Comparison of ENCODE assay signal across 13 mouse cellular contexts in the genomic region with DNA sequence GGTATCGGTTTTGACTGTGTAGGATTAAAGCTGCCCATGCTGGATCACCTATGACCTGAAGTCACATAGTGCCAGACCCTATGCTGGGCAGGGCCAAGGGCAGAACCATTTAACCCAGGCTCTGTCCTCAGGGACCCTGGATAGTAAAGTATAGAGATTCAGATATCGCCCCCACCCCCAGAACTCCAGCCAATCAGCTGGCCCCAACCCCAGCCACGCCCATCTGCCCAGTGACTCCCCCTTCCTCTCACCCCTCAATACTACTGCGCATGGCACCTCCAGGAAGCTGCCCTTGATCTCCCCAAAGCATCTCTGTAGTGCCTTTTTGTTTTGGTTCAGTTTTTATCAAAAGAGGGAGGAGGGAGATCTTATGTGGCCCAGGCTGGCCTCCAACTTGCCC. TPM values are rescaled to one million over a fixed set of nuclear protein-coding genes. Genes with fewer than 3 reads are reported as not detected.
DNase-seq lines count a peak whose midpoint lies in the region; ATAC-seq and TF ChIP-seq lines count a peak whose summit lies in the region.
"Had no signal": no experiment of that assay in that cellular context is flagged by ENCODE, and none has a peak within 500 bp of the region (broad histone marks: within the 10 kb centered on the region; RNA-seq: fewer than 3 reads in every experiment).

No protein-coding gene starts in this region.

- H3K9ac ChIP-seq in forebrain, embryonic 13.5 days, result no peak overlapping the region
- no peak overlapping the region for H3K9ac ChIP-seq in forebrain, embryonic 14.5 days (ENCODE audit: low read length)
- 0 out of 2 replicates have a peak overlapping the region, but pooled peaks have one; percentile 30 for H3K9ac ChIP-seq in midbrain, embryonic 16.5 days (ENCODE audit: low read depth, low read length)
- no peak overlapping the region for H3K9ac ChIP-seq in midbrain, embryonic 15.5 days
- no peak overlapping the region for H3K9ac ChIP-seq in hindbrain, postnatal 0 days (replicated peaks; ENCODE audit: low read length)
- 0 out of 2 replicates have a peak overlapping the region, but pooled peaks have one; percentile 19 for H3K9ac ChIP-seq in stomach, embryonic 16.5 days (ENCODE audit: low read length)
- H3K9ac ChIP-seq: liver, embryonic 15.5 days had no signal

- H3K36me3 ChIP-seq in forebrain, embryonic 13.5 days (ENCODE audit: poor library complexity, severe bottlenecking), result no peaks in the 10 kb centered on the region
- H3K36me3 ChIP-seq in forebrain, embryonic 14.5 days (ENCODE audit: control insufficient read depth, insufficient read depth, low read length), result no peaks in the 10 kb centered on the region
- H3K36me3 ChIP-seq in midbrain, embryonic 16.5 days (ENCODE audit: control insufficient read depth, insufficient read depth, low read length), result no peaks in the 10 kb centered on the region
- no peaks in the 10 kb centered on the region for H3K36me3 ChIP-seq in midbrain, embryonic 15.5 days (replicated peaks)
- H3K36me3 ChIP-seq in hindbrain, postnatal 0 days (ENCODE audit: insufficient read depth, low read length), result no peaks in the 10 kb centered on the region
- no peaks in the 10 kb centered on the region for H3K36me3 ChIP-seq in stomach, embryonic 16.5 days (ENCODE audit: control insufficient read depth, insufficient read depth, low read length)
- H3K36me3 ChIP-seq: liver, embryonic 15.5 days had no signal

- WGBS in forebrain, embryonic 13.5 days, result 19% methylated on average over 4 of the region's 4 CpGs
- 22% methylated on average over 4 of the region's 4 CpGs for WGBS in forebrain, embryonic 14.5 days
- 24% methylated on average over 4 of the region's 4 CpGs for WGBS in midbrain, embryonic 16.5 days
- WGBS in midbrain, embryonic 15.5 days, result 22% methylated on average over 4 of the region's 4 CpGs
- 41% methylated on average over 4 of the region's 4 CpGs for WGBS in hindbrain, postnatal 0 days
- 51% methylated on average over 4 of the region's 4 CpGs for WGBS in stomach, embryonic 16.5 days

- H3K27ac ChIP-seq in forebrain, embryonic 13.5 days, result peak overlapping the region; percentile 31; the same call in 1 of the 2 replicates
- H3K27ac ChIP-seq in forebrain, embryonic 14.5 days (ENCODE audit: low read depth, low read length), result no peak overlapping the region
- no peak overlapping the region for H3K27ac ChIP-seq in midbrain, embryonic 16.5 days (ENCODE audit: low read length)
- no peak overlapping the region for H3K27ac ChIP-seq in midbrain, embryonic 15.5 days
- H3K27ac ChIP-seq in hindbrain, postnatal 0 days, result peak overlapping the region; percentile 54; the same call in 1 of the 2 replicates
- peak overlapping the region; percentile 64 for H3K27ac ChIP-seq in stomach, embryonic 16.5 days (ENCODE audit: low read length)
- H3K27ac ChIP-seq: liver, embryonic 15.5 days had no signal

- DNase-seq in forebrain, embryonic 14.5 days (ENCODE audit: low spot score), result no peak
- DNase-seq in hindbrain, postnatal 0 days (ENCODE audit: low spot score), result no peak
- no peak for DNase-seq in urinary bladder, adult 18-20 months (ENCODE audit: low spot score in 2 of 2)
- DNase-seq in spleen, adult 12 weeks (ENCODE audit: low spot score), result no peak
- DNase-seq: cerebellum, adult 2 months; gastrocnemius, postnatal 10 days; kidney, adult 8-10 months had no signal

- H3K9me3 ChIP-seq in forebrain, embryonic 13.5 days (replicated peaks), result no peaks in the 10 kb centered on the region
- no peaks in the 10 kb centered on the region for H3K9me3 ChIP-seq in forebrain, embryonic 14.5 days (replicated peaks; ENCODE audit: control insufficient read depth, low read length)
- H3K9me3 ChIP-seq in midbrain, embryonic 16.5 days (replicated peaks; ENCODE audit: control insufficient read depth, low read length, poor library complexity, severe bottlenecking), result no peaks in the 10 kb centered on the region
- no peaks in the 10 kb centered on the region for H3K9me3 ChIP-seq in midbrain, embryonic 15.5 days
- no peaks in the 10 kb centered on the region for H3K9me3 ChIP-seq in hindbrain, postnatal 0 days (ENCODE audit: low read length)
- H3K9me3 ChIP-seq in stomach, embryonic 16.5 days (replicated peaks; ENCODE audit: control insufficient read depth, low read length), result no peaks in the 10 kb centered on the region
- H3K9me3 ChIP-seq: liver, embryonic 15.5 days had no signal

- no peak for ATAC-seq in forebrain, embryonic 13.5 days
- no peak for ATAC-seq in forebrain, embryonic 14.5 days
- ATAC-seq in midbrain, embryonic 16.5 days, result no peak
- ATAC-seq in midbrain, embryonic 15.5 days (replicated peaks), result no peak
- ATAC-seq in hindbrain, postnatal 0 days, result no peak
- no peak for ATAC-seq in stomach, embryonic 16.5 days (ENCODE audit: insufficient read depth, low FRiP score)

- no peak for TF ChIP-seq CTCF in hindbrain, postnatal 0 days (IDR thresholded peaks at IDR 0.05; ENCODE audit: low read depth)

- no peak overlapping the region for H3K4me2 ChIP-seq in forebrain, embryonic 13.5 days
- no peak overlapping the region for H3K4me2 ChIP-seq in forebrain, embryonic 14.5 days (ENCODE audit: low read length)
- H3K4me2 ChIP-seq in midbrain, embryonic 16.5 days (ENCODE audit: low read length), result no peak overlapping the region
- H3K4me2 ChIP-seq in midbrain, embryonic 15.5 days, result no peak overlapping the region
- H3K4me2 ChIP-seq in hindbrain, postnatal 0 days (ENCODE audit: low read depth, low read length), result no peak overlapping the region
- no peak overlapping the region for H3K4me2 ChIP-seq in stomach, embryonic 16.5 days (ENCODE audit: low read depth, low read length)
- H3K4me2 ChIP-seq: liver, embryonic 15.5 days had no signal

- H3K4me1 ChIP-seq in forebrain, embryonic 13.5 days, result peaks cover 32% of the 10 kb centered on the region
- H3K4me1 ChIP-seq in forebrain, embryonic 14.5 days (ENCODE audit: control insufficient read depth, insufficient read depth, low read length), result peaks cover 12% of the 10 kb centered on the region
- H3K4me1 ChIP-seq in midbrain, embryonic 16.5 days (ENCODE audit: control insufficient read depth, insufficient read depth, low read length), result peaks cover 12% of the 10 kb centered on the region
- peaks cover 24% of the 10 kb centered on the region for H3K4me1 ChIP-seq in midbrain, embryonic 15.5 days
- peaks cover 18% of the 10 kb centered on the region for H3K4me1 ChIP-seq in hindbrain, postnatal 0 days (ENCODE audit: insufficient read depth, low read length)
- peaks cover 45% of the 10 kb centered on the region for H3K4me1 ChIP-seq in stomach, embryonic 16.5 days (ENCODE audit: control insufficient read depth, insufficient read depth, low read length)

- H3K27me3 ChIP-seq in forebrain, embryonic 13.5 days, result peaks cover 29% of the 10 kb centered on the region
- peaks cover 15% of the 10 kb centered on the region for H3K27me3 ChIP-seq in forebrain, embryonic 14.5 days (replicated peaks; ENCODE audit: control insufficient read depth, insufficient read depth, low read length)
- peaks cover 13% of the 10 kb centered on the region for H3K27me3 ChIP-seq in midbrain, embryonic 16.5 days (ENCODE audit: control insufficient read depth, insufficient read depth, low read depth, low read length)
- H3K27me3 ChIP-seq in midbrain, embryonic 15.5 days (replicated peaks), result peaks cover 11% of the 10 kb centered on the region
- 0 out of 2 replicates have a peak, but pooled peaks cover 3% of the 10 kb centered on the region for H3K27me3 ChIP-seq in hindbrain, postnatal 0 days (ENCODE audit: insufficient read depth, low read length)
- H3K27me3 ChIP-seq in stomach, embryonic 16.5 days (ENCODE audit: control insufficient read depth, insufficient read depth, low read length), result no peaks in the 10 kb centered on the region

- no peak overlapping the region for H3K4me3 ChIP-seq in forebrain, embryonic 13.5 days
- H3K4me3 ChIP-seq in forebrain, embryonic 14.5 days (ENCODE audit: low read depth, low read length), result no peak overlapping the region
- no peak overlapping the region for H3K4me3 ChIP-seq in midbrain, embryonic 16.5 days (ENCODE audit: low read depth, low read length)
- no peak overlapping the region for H3K4me3 ChIP-seq in midbrain, embryonic 15.5 days
- no peak overlapping the region for H3K4me3 ChIP-seq in hindbrain, postnatal 0 days (ENCODE audit: low read length)
- no peak overlapping the region for H3K4me3 ChIP-seq in stomach, embryonic 16.5 days (replicated peaks; ENCODE audit: low read length)
- H3K4me3 ChIP-seq: erythroblast, embryonic 14.5 days; liver, embryonic 15.5 days had no signal

RNA-seq across cellular contexts. Expression of gene C77080, which starts 18.4 kb away (rescaled TPM):
- 3.7 and 3.8 TPM in 2 replicates for polyA plus RNA-seq in forebrain, embryonic 13.5 days (2015; fragmentation: Nextera tagmentation; extraction: Ambion mirVana)
- polyA plus RNA-seq in forebrain, embryonic 14.5 days (2014; fragmentation: Nextera tagmentation; extraction: Ambion mirVana), result 3.6 and 4.2 TPM in 2 replicates
- polyA plus RNA-seq in midbrain, embryonic 16.5 days (2015; fragmentation: Nextera tagmentation; extraction: Ambion mirVana), result 6.7 and 8.2 TPM in 2 replicates
- 9.4 and 9.7 TPM in 2 replicates for polyA plus RNA-seq in midbrain, embryonic 15.5 days (2015; fragmentation: Nextera tagmentation; extraction: Ambion mirVana)
- 23.1 and 29.0 TPM in 2 replicates for total RNA-seq in hindbrain, postnatal 0 days (2014; rRNA removed)
- 4.9 and 5.3 TPM in 2 replicates for polyA plus RNA-seq in hindbrain, postnatal 0 days (2015; fragmentation: Nextera tagmentation; extraction: Ambion mirVana)
- 8.2 and 8.5 TPM in 2 replicates for polyA plus RNA-seq in stomach, embryonic 16.5 days (2015; fragmentation: Nextera tagmentation; extraction: Ambion mirVana)

RNA-seq across cellular contexts. Expression of gene Sync, which starts 44.7 kb away (rescaled TPM):
- 0.18 and 0.19 TPM in 2 replicates for polyA plus RNA-seq in forebrain, embryonic 13.5 days (2015; fragmentation: Nextera tagmentation; extraction: Ambion mirVana)
- polyA plus RNA-seq in forebrain, embryonic 14.5 days (2014; fragmentation: Nextera tagmentation; extraction: Ambion mirVana), result 0.14 and 0.24 TPM in 2 replicates
- 0.63 and 0.85 TPM in 2 replicates for polyA plus RNA-seq in midbrain, embryonic 16.5 days (2015; fragmentation: Nextera tagmentation; extraction: Ambion mirVana)
- 0.50 and 0.86 TPM in 2 replicates for polyA plus RNA-seq in midbrain, embryonic 15.5 days (2015; fragmentation: Nextera tagmentation; extraction: Ambion mirVana)
- 1.9 and 3.3 TPM in 2 replicates for total RNA-seq in hindbrain, postnatal 0 days (2014; rRNA removed)
- 1.9 and 2.0 TPM in 2 replicates for polyA plus RNA-seq in hindbrain, postnatal 0 days (2015; fragmentation: Nextera tagmentation; extraction: Ambion mirVana)
- polyA plus RNA-seq in stomach, embryonic 16.5 days (2015; fragmentation: Nextera tagmentation; extraction: Ambion mirVana), result 3.0 and 3.9 TPM in 2 replicates
- polyA plus RNA-seq: erythroblast, embryonic 14.5 days had no signal

RNA-seq across cellular contexts. Expression of gene Yars, which starts 53.2 kb away (rescaled TPM):
- 100 and 106 TPM in 2 replicates for polyA plus RNA-seq in forebrain, embryonic 13.5 days (2015; fragmentation: Nextera tagmentation; extraction: Ambion mirVana)
- polyA plus RNA-seq in forebrain, embryonic 14.5 days (2014; fragmentation: Nextera tagmentation; extraction: Ambion mirVana), result 110 and 126 TPM in 2 replicates
- polyA plus RNA-seq in midbrain, embryonic 16.5 days (2015; fragmentation: Nextera tagmentation; extraction: Ambion mirVana), result 111 and 116 TPM in 2 replicates
- polyA plus RNA-seq in midbrain, embryonic 15.5 days (2015; fragmentation: Nextera tagmentation; extraction: Ambion mirVana), result 114 and 116 TPM in 2 replicates
- 56.0 and 79.6 TPM in 2 replicates for total RNA-seq in hindbrain, postnatal 0 days (2014; rRNA removed)
- polyA plus RNA-seq in hindbrain, postnatal 0 days (2015; fragmentation: Nextera tagmentation; extraction: Ambion mirVana), result 101 and 102 TPM in 2 replicates
- 72.9 and 80.0 TPM in 2 replicates for polyA plus RNA-seq in stomach, embryonic 16.5 days (2015; fragmentation: Nextera tagmentation; extraction: Ambion mirVana)

RNA-seq across cellular contexts. Expression of gene S100pbp, which starts 53.2 kb away (rescaled TPM):
- 15.6 and 19.1 TPM in 2 replicates for polyA plus RNA-seq in forebrain, embryonic 13.5 days (2015; fragmentation: Nextera tagmentation; extraction: Ambion mirVana)
- 9.7 and 11.8 TPM in 2 replicates for polyA plus RNA-seq in forebrain, embryonic 14.5 days (2014; fragmentation: Nextera tagmentation; extraction: Ambion mirVana)
- polyA plus RNA-seq in midbrain, embryonic 16.5 days (2015; fragmentation: Nextera tagmentation; extraction: Ambion mirVana), result 27.0 and 28.0 TPM in 2 replicates
- polyA plus RNA-seq in midbrain, embryonic 15.5 days (2015; fragmentation: Nextera tagmentation; extraction: Ambion mirVana), result 21.8 and 24.4 TPM in 2 replicates
- 35.9 and 36.8 TPM in 2 replicates for total RNA-seq in hindbrain, postnatal 0 days (2014; rRNA removed)
- polyA plus RNA-seq in hindbrain, postnatal 0 days (2015; fragmentation: Nextera tagmentation; extraction: Ambion mirVana), result 16.2 and 16.9 TPM in 2 replicates
- 13.0 and 13.1 TPM in 2 replicates for polyA plus RNA-seq in stomach, embryonic 16.5 days (2015; fragmentation: Nextera tagmentation; extraction: Ambion mirVana)

Comparison
In these comparisons a context has a peak if more than half of its experiments do, and no peak if none do; other contexts are left out.
1. H3K27ac ChIP-seq: peak in forebrain, embryonic 13.5 days (single experiment), hindbrain, postnatal 0 days (single experiment) and stomach, embryonic 16.5 days (single experiment); none in forebrain, embryonic 14.5 days (single experiment), midbrain, embryonic 16.5 days (single experiment) and midbrain, embryonic 15.5 days (single experiment).
2. H3K9ac ChIP-seq: peak in midbrain, embryonic 16.5 days (single experiment) and stomach, embryonic 16.5 days (single experiment); none in forebrain, embryonic 13.5 days (single experiment), forebrain, embryonic 14.5 days (single experiment), midbrain, embryonic 15.5 days (single experiment) and hindbrain, postnatal 0 days (single experiment).